Comparison of ENCODE assay signal across 19 mouse cellular contexts in genomic region chr12:75888721-75889120, GRCm38 (mm10).
A peak's percentile ranks its signal among the peaks of the same experiment; 100 is the strongest.
DNase-seq lines count a peak whose midpoint lies in the region; ATAC-seq lines count a peak whose summit lies in the region.
"Had no signal": no experiment of that assay in that cellular context is flagged by ENCODE, and none has a peak within 500 bp of the region (broad histone marks: within the 10 kb centered on the region; RNA-seq: fewer than 3 reads in every experiment).

No protein-coding gene starts in this region.

- ATAC-seq in heart, embryonic 12.5 days (ENCODE audit: insufficient number of reproducible peaks, low FRiP score): no peak
- ATAC-seq: activated CD4-positive, CD25-positive, alpha-beta regulatory T cell, adult 4 months; CD4-positive, CD25-positive, alpha-beta regulatory T cell, adult 4 months; Patski had no signal

- no peaks in the 10 kb centered on the region for H3K27me3 ChIP-seq in heart, embryonic 12.5 days (replicated peaks)
- H3K27me3 ChIP-seq in heart, embryonic 10.5 days (ENCODE audit: insufficient read depth, poor library complexity, severe bottlenecking): no peaks in the 10 kb centered on the region
- H3K27me3 ChIP-seq: CH12.LX, Patski had no signal

- no peak overlapping the region for H3K27ac ChIP-seq in heart, embryonic 12.5 days (ENCODE audit: poor library complexity, severe bottlenecking)
- H3K27ac ChIP-seq in heart, embryonic 10.5 days: no peak overlapping the region

- WGBS in heart, embryonic 12.5 days: 88% methylated on average over 12 of the region's 12 CpGs
- WGBS in heart, embryonic 10.5 days: 92% methylated on average over 12 of the region's 12 CpGs

- peaks cover 66% of the 10 kb centered on the region for H3K36me3 ChIP-seq in heart, embryonic 12.5 days
- H3K36me3 ChIP-seq in heart, embryonic 10.5 days: peaks cover 77% of the 10 kb centered on the region
- H3K36me3 ChIP-seq: G1E had no signal

- H3K4me1 ChIP-seq in heart, embryonic 12.5 days (replicated peaks): no peaks in the 10 kb centered on the region
- no peaks in the 10 kb centered on the region for H3K4me1 ChIP-seq in heart, embryonic 10.5 days

- peak; percentile 86 for DNase-seq in heart, adult 11 months
- peak; percentile 63 for DNase-seq in heart, embryonic 10.5 days (ENCODE audit: low spot score)
- DNase-seq in heart, postnatal 4 days: no peak
- DNase-seq: adrenal gland, adult 2 months; adrenal gland, adult 8-10 months; adrenal gland, postnatal 10 days; adrenal gland, postnatal 14 days; adrenal gland, postnatal 25 days; adrenal gland, postnatal 36 days; B cell, adult 2 months; cerebellum, adult 11 months; cerebellum, adult 11-12 months; cerebellum, adult 18-20 months had no signal

- H3K9ac ChIP-seq in heart, embryonic 12.5 days: no peak overlapping the region

- no peaks in the 10 kb centered on the region for H3K9me3 ChIP-seq in heart, embryonic 12.5 days (replicated peaks)
- H3K9me3 ChIP-seq in heart, embryonic 10.5 days: no peaks in the 10 kb centered on the region
- H3K9me3 ChIP-seq: G1E had no signal

- no peak overlapping the region for H3K4me3 ChIP-seq in heart, embryonic 12.5 days
- no peak overlapping the region for H3K4me3 ChIP-seq in heart, embryonic 10.5 days

- H3K4me2 ChIP-seq in heart, embryonic 12.5 days: no peak overlapping the region
